Mouse (Mus musculus) kidney, postnatal 10 days (tissue): ENCODE results near the gene Dlx3.

Experiments used
- DNase-seq: peaks from one replicate; pipeline ENCODE4 v3.0.0; 2021; ENCODE audit warnings: mixed read lengths

The Dlx3 gene

GRCm38 (mm10) chr11:95125366-95125948, 5.5 kb downstream of the Dlx3 start:
- DNase-seq, result no peak

- DNase-seq, result peak; percentile 50
Measured at GRCm38 (mm10) chr11:95126272-95127245, 6.6 kb downstream of the Dlx3 start.

GRCm38 (mm10) chr11:95128359-95128758, 8.4 kb downstream of the Dlx3 start:
- no peak for DNase-seq

- DNase-seq, result no peak
Measured at GRCm38 (mm10) chr11:95130668-95131252, 10.8 kb downstream of the Dlx3 start.

GRCm38 (mm10) chr11:95133321-95133720, 13.4 kb downstream of the Dlx3 start:
- no peak for DNase-seq

- no peak for DNase-seq
Measured at GRCm38 (mm10) chr11:95137281-95137680, 17.4 kb downstream of the Dlx3 start.

GRCm38 (mm10) chr11:95139871-95140270, 20.0 kb downstream of the Dlx3 start:
- no peak for DNase-seq

GRCm38 (mm10) chr11:95142258-95142657, 22.3 kb downstream of the Dlx3 start:
- DNase-seq, result no peak

GRCm38 (mm10) chr11:95142980-95143575, 23.2 kb downstream of the Dlx3 start:
- DNase-seq, result peak; percentile 67

- DNase-seq, result no peak
Measured at GRCm38 (mm10) chr11:95143663-95144062, 23.7 kb downstream of the Dlx3 start.

- no peak for DNase-seq
Measured at GRCm38 (mm10) chr11:95144091-95144945, 24.4 kb downstream of the Dlx3 start.

- peak; percentile 24 for DNase-seq
Measured at GRCm38 (mm10) chr11:95144946-95145483, 25.1 kb downstream of the Dlx3 start.

GRCm38 (mm10) chr11:95145851-95146403, 26.0 kb downstream of the Dlx3 start, which contains the start of gene Dlx4:
TSS of gene Dlx4 (minus strand) at chr11:95146263.
- DNase-seq, result peak; percentile 41

- DNase-seq, result no peak
Measured at GRCm38 (mm10) chr11:95148754-95149153, 28.8 kb downstream of the Dlx3 start.

GRCm38 (mm10) chr11:95149462-95150268, 29.7 kb downstream of the Dlx3 start:
- DNase-seq, result no peak

GRCm38 (mm10) chr11:95150269-95151049, 30.5 kb downstream of the Dlx3 start:
- DNase-seq, result peak; percentile 34

GRCm38 (mm10) chr11:95153116-95153515, 33.2 kb downstream of the Dlx3 start:
- peak; percentile 30 for DNase-seq

GRCm38 (mm10) chr11:95153681-95154080, 33.8 kb downstream of the Dlx3 start:
- no peak for DNase-seq

GRCm38 (mm10) chr11:95155511-95155910, 35.6 kb downstream of the Dlx3 start:
- DNase-seq, result no peak

- no peak for DNase-seq
Measured at GRCm38 (mm10) chr11:95157356-95157755, 37.4 kb downstream of the Dlx3 start.
